1 mouse cellular context compared by ENCODE assay signal in the genomic region with DNA sequence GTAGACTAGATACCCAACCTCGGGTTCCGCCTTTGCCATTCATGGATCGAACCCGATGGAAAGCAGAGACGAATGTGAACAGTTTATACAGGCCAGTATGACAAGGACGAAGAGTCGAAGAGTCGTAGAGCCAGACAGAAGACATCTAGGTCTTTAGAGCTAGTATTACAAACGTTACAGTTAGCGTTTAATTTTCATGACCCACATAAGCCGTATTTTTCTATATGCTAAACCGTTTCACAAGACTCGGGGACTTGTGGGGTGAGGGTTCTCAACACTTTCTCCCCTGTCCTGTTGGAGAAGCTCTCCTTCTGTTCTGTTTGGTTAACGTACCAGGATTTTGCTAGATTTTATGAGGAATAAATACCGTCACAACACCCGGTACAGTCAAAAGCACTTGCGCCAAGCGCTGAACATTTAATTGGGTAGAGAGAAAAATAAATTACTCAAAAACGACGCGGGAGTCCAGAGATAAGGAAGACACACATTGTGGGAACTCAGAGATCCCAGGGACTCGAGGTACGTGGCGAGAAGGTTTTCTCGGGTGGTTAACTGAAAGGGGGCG.
TF ChIP-seq lines count a peak whose summit lies in the region.

No protein-coding gene starts in this region.

TF ChIP-seq in CH12.LX, 34 proteins besides CTCF, POLR2A, EP300 and RAD21:
- TF ChIP-seq USF1 (IDR thresholded peaks at IDR 0.05; ENCODE audit: low read depth, low read length): no peak
- no peak for TF ChIP-seq KAT2A (IDR thresholded peaks at IDR 0.05; ENCODE audit: insufficient replicate concordance, low read length)
- TF ChIP-seq BHLHE40 (IDR thresholded peaks at IDR 0.05; ENCODE audit: low read depth, low read length): no peak
- no peak for TF ChIP-seq RCOR1 (conservative IDR thresholded peaks at IDR 0.05; ENCODE audit: low read depth, low read length)
- TF ChIP-seq JUN (IDR thresholded peaks at IDR 0.05; ENCODE audit: insufficient read depth, low read depth, low read length): no peak
- no peak for TF ChIP-seq ETS1 (conservative IDR thresholded peaks at IDR 0.05; ENCODE audit: low read depth, low read length)
- no peak for TF ChIP-seq JUND (conservative IDR thresholded peaks at IDR 0.05; ENCODE audit: low read depth, low read length)
- TF ChIP-seq MYC (IDR thresholded peaks at IDR 0.05; ENCODE audit: low read depth, low read length): no peak
